Mouse (Mus musculus) layer of hippocampus, adult 2 months (tissue): ENCODE data around the gene Ccr10. TPM values are rescaled to one million over a fixed set of nuclear protein-coding genes. Genes with fewer than 3 reads are reported as not detected.
A peak's percentile ranks its signal among the peaks of the same experiment; 100 is the strongest.

Source experiments
- DNase-seq, 2 experiments: peaks; one replicate each; pipeline ENCODE4 v3.0.0; 2022; ENCODE audit warnings: low spot score in 2 of 2
- H3K27ac ChIP-seq: fragments of 200-600 bp; 2 replicates; pipeline ENCODE4 v1.8.1; 2022
- H3K4me3 ChIP-seq: fragments of 200-600 bp; 2 replicates; pipeline ENCODE4 v1.8.1; 2022; ENCODE audit warnings: mild to moderate bottlenecking
- CTCF ChIP-seq: fragments of 200-600 bp; conservative IDR thresholded peaks from 2 replicates; pipeline ENCODE4 v1.8.1; 2022; ENCODE audit warnings: antibody characterized with exemption, mild to moderate bottlenecking, moderate library complexity
- total RNA-seq, 2 experiments: library from RNA; stranded (reverse); gene quantifications; 2 replicates each; pipeline ENCODE4 v1.2.3; 2021

Gene Ccr10
- total RNA-seq, 2 experiments from 2014 or later = not detected

- Histone ChIP-seq H3K27ac (peak overlapping the region; percentile 70), H3K4me3 (no peak overlapping the region)
- TF ChIP-seq CTCF = no peak
- DNase-seq = no peak
Measured at GRCm38 (mm10) chr11:101194137-101194536, 18.9 kb upstream of the Ccr10 start.

- TF ChIP-seq CTCF = no peak
Measured at GRCm38 (mm10) chr11:101193076-101193475, 17.8 kb upstream of the Ccr10 start.

DNA sequence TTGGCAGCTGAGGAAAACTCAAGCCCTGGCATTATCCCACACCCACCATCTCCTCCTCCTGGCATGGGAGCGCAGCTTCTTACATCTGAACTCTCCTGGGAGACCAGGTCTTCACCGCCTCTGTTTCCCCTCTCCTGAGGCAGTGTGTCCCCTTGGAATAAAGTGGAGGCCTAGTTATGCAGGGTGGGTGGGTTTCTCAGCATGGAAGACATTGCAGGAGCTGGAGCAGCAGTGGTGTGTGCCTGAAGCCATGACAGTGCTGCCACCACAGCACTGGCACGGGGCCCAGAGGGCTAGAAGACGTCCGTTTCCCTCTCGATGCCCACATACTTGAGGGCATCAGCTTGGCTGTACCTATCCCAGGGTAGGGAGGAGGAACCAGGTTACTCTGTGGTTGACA lies 17.4 kb upstream of the Ccr10 start:
- TF ChIP-seq CTCF = no peak
- H3K4me3 ChIP-seq = no peak overlapping the region
- no peak for DNase-seq
- H3K27ac ChIP-seq = peak overlapping the region; percentile 83

More at GRCm38 (mm10) chr11:101193076-101193475, 17.8 kb upstream of the Ccr10 start:
- H3K4me3 ChIP-seq = no peak overlapping the region
- DNase-seq = no peak
- no peak overlapping the region; the same call in 1 of the 2 replicates for H3K27ac ChIP-seq

DNA sequence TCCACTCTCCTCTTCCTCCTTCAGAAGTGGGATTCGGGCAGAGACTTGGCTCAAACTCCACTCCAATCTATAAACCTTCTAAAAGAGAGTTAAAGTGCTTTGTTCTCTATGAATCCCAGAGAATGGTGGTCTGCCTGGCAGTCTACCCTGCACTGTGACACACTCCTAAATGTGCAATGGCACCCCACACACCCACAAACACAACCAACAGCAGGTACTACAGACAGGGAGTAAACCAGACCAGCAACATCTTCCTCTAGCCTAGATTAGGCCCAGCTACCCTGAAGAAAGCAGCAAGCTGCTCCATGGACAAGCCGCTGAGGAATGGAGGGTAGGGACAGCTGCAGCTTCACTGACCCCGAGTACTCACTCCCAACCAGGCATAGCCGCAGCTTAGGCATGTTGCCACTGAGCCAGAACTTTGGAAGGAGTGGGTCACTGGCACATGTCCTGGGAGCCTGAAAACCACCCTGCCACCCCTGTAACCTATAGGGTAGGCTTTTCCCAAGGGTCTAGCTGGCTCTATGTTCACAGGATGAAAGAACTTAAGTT lies 16.8 kb upstream of the Ccr10 start:
- DNase-seq = no peak
- TF ChIP-seq CTCF = no peak
- H3K27ac ChIP-seq = peak overlapping the region; percentile 83
- H3K4me3 ChIP-seq = no peak overlapping the region

DNA sequence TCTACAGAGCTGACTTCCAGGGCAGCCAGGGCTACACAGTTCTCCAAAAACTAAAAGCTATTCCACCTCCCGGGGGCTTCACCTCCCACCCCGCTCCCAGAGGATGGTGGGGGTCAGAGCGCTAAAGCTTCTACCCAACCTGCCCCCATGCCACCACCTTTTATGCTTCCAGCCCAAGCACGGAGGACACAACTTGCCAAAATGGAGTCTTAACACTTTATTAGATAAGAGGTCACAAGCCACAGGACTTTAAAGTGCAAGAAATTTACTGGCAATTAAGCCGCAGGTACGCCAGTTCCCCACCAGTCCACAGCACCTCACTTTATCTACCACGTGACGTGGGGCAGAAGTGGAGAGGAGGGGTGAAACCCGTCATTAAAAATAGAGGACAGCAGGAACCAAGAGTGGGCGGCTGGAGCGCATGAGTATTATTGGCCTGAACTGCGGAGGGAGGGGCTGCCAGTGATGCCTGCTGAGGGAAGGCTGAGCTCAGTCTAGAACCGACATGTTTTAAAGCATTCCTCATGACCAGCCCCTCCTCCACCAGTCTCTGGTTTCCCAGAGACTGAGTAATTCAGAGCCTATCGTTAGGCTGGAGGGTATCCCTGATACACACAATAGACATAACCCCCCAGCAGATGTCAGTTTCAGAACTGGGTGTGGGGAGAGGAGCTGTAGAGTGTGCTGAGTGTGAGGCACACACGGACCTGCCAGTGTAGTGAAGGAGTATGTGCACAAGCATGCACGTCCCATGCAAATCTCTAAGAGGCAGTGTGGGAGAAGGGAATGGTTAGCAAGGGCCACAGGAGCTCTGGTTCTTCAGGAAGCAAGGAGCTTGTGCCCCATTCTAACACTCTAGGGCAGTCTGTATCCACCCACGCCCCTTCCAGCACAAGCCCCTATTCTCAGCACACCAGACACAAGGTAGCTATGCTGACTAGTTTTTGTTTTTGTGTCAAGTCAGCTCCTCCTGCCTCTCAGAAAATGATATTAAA lies 16.0 kb upstream of the Ccr10 start:
- no peak for TF ChIP-seq CTCF
- no peak for DNase-seq
- no peak overlapping the region for H3K4me3 ChIP-seq
- peak overlapping the region; percentile 83 for H3K27ac ChIP-seq

DNA sequence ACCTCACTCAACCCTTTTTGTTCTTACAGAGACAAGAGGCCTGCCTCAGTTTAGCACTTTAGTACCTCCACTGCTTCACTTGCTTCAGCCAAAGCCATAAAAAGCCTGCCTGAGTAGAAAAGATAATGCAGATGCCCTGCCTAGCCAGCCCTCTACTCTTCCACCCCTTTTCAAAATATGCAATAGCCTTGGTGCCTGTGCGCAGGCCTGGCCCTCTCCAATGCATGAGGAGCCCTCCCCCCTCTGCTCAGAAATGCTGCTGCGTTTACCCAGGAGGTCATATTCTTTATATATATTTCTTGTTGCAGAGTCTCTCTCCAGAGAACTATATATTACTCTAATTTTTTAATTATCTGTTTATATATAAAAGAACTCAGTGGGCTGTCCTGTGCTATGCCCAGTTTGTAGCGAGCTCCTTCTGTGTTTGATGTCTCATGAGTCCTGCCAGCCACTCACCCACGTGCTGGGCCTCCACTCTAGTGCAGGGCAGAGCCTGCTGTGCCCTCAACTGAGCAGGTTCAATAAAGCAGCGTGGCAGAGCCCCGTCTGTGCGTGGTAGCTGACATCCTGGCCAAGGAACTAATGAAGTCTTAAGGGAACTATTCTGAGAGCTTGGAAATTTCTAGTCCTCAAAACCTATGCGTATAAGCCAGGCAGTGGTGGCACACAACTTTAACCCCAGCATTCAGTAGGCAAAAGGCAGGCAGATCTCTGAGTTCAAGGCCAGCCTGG lies 15.1 kb upstream of the Ccr10 start:
- H3K27ac ChIP-seq = peak overlapping the region; percentile 83
- no peak overlapping the region for H3K4me3 ChIP-seq
- no peak for DNase-seq
- no peak for TF ChIP-seq CTCF

DNA sequence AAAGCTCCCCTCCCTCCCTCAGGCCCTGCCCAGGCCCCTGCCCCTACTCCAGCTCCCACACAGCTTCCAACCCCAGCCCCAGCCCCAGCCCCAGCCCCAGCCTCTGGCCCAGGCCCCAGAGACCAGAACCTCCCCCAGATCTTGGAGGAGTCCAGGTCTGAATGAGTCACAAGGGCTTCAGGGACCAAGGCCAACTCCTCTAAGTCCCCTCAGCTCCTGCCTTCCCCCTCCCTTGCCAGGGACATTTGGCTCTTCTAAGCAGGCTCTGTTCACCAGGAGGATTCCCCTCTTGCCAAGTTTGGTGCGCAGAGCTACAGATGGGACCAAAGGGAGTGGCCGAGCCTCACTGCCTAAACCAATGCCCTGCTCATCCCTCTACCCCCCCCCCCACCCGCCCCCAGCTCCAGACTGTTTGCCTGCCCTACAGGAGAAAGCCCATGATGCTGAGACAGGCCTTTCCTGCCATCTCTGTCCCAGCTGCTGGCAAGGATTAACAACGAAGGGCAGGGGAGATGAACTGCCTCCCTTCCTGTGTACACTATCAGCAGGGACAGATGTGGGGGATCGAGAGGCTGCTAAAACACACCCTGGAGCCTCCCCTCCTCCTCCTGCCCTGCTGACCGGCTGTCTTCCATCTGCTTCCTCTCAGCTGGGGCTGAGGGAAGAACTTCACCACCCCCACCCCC lies 14.4 kb upstream of the Ccr10 start:
- peak; percentile 56 to 79 for DNase-seq
- Histone ChIP-seq H3K4me3 (no peak overlapping the region), H3K27ac (peak overlapping the region; percentile 83)
- no peak for TF ChIP-seq CTCF

DNA sequence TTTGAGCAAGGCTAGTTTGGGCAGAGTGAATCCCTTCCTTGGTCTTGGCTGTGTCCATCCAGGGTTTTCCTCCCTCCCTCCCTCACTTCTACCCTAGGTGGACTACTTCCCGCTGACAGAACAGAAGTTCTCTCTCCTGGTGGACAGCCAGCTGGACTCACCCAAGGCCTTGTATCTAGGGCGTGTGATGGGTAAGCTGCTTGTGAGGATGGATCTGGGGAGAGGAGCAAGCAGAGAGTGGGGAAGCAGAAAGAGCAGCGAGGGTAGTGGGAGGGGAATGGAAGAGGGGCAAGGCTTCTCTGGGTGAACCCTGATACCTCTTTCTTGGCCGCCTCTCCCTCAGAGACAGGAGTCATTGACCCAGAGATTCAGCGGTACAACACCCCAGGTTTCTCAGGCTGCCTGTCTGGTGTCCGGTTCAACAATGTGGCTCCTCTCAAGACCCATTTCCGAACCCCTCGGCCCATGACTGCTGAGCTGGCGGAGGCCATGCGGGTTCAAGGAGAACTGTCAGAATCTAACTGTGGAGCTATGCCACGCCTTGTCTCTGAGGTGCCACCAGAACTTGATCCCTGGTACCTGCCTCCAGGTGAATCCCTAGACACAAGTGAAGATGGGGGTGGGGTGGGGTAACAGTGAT lies 13.0 kb upstream of the Ccr10 start:
- DNase-seq = no peak
- no peak for TF ChIP-seq CTCF
- Histone ChIP-seq H3K27ac (peak overlapping the region; percentile 83), H3K4me3 (no peak overlapping the region)

- Histone ChIP-seq H3K4me3 (no peak overlapping the region), H3K27ac (no peak overlapping the region)
- TF ChIP-seq CTCF = no peak
- DNase-seq = no peak
Measured at GRCm38 (mm10) chr11:101187541-101187940, 12.3 kb upstream of the Ccr10 start.

- no peak for DNase-seq
- no peak for TF ChIP-seq CTCF
- no peak overlapping the region for H3K27ac ChIP-seq
- H3K4me3 ChIP-seq = no peak overlapping the region
Measured at GRCm38 (mm10) chr11:101186526-101187247, 11.4 kb upstream of the Ccr10 start.

DNA sequence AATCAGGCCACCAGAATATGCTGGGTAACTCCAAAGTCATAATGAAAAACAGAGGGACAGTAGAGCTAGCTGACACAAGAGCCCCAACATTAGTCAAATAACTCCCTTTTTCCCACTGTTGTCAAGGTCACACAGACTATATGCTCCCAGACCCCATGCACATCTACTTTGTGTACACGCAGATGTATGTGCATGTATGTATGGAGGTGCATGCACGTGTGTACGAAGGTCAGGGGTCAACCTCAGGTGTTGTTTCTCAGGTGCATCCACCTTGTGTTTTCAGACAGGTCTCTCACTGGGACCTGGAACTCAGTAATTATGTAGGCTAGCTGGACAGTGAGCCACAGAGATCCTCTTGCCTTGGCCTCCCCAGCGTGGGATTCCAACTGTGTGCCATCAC lies 10.2 kb upstream of the Ccr10 start:
- H3K27ac ChIP-seq = no peak overlapping the region
- DNase-seq = no peak
- H3K4me3 ChIP-seq = no peak overlapping the region
- no peak for TF ChIP-seq CTCF
